Mouse (Mus musculus) kidney, adult 2 months (tissue): ENCODE measurements at regions not wholly inside any gene's neighbourhood (a gene's known extent, or its start where the extent isn't known, plus 50 kb on each side); places are given as distances from the start of the nearest gene placed in this dataset.

ENCODE experiments used
- DNase-seq: peaks from one replicate; pipeline ENCODE4 v3.0.0; 2021
- H3K27ac ChIP-seq: fragments of 200-500 bp; 2 replicates; pipeline ENCODE4 v1.5.1; 2012; ENCODE audit warnings: low read depth, low read length, control low read depth, inconsistent platforms; ENCODE audit not compliant: insufficient read depth
- H3K27me3 ChIP-seq: fragments of 200-500 bp; replicated peaks from 2 replicates; pipeline ENCODE4 v1.6.1; 2012; ENCODE audit warnings: mild to moderate bottlenecking, moderate library complexity, low read length, inconsistent platforms; ENCODE audit not compliant: control insufficient read depth, insufficient read depth
- H3K36me3 ChIP-seq: fragments of 200-500 bp; 2 replicates; pipeline ENCODE4 v1.6.1; 2012; ENCODE audit warnings: mild to moderate bottlenecking, moderate library complexity, low read length, inconsistent platforms; ENCODE audit not compliant: control insufficient read depth, insufficient read depth
- H3K4me1 ChIP-seq: fragments of 200-500 bp; 2 replicates; pipeline ENCODE4 v1.6.1; 2011; ENCODE audit warnings: low read length; ENCODE audit not compliant: control insufficient read depth, insufficient read depth
- H3K4me3 ChIP-seq: fragments of 200-500 bp; 2 replicates; pipeline ENCODE4 v1.5.1; 2011; ENCODE audit warnings: mild to moderate bottlenecking, low read depth, low read length, control low read depth; ENCODE audit not compliant: insufficient read depth
- CTCF ChIP-seq: fragments of 200-500 bp; conservative IDR thresholded peaks from 2 replicates; pipeline ENCODE4 v1.5.1; 2011; ENCODE audit warnings: low read depth, mild to moderate bottlenecking, control low read depth, low read length, moderate library complexity, mixed read lengths; ENCODE audit not compliant: insufficient read depth, insufficient read length
- POLR2A ChIP-seq: fragments of 200-500 bp; IDR thresholded peaks from one replicate; pipeline ENCODE4 v1.6.1; 2011; ENCODE audit warnings: low read depth, low read length, control low read depth
- WGBS: fragments of 180-500 bp; shearing (Covaris S2); methylation state at CpG from one replicate; pipeline ENCODE4 v1.1.7; 2018; 5-methylcytosine and 5-hydroxymethylcytosine counted together

- Histone ChIP-seq H3K36me3 (no peaks in the 10 kb centered on the region), H3K27ac (no peak overlapping the region), H3K4me3 (no peak overlapping the region), H3K27me3 (no peaks in the 10 kb centered on the region), H3K4me1 (no peaks in the 10 kb centered on the region)
- WGBS = 90% methylated on average over 5 of the region's 5 CpGs
- no peak for DNase-seq
- no peak for TF ChIP-seq CTCF
- no peak for TF ChIP-seq POLR2A
Measured at GRCm38 (mm10) chr12:54380322-54380721, 176.7 kb upstream of the Egln3 start.

- 92% methylated on average over 2 of the region's 2 CpGs for WGBS
- no peak overlapping the region for H3K27ac ChIP-seq
- H3K4me3 ChIP-seq = no peak overlapping the region
- no peak for DNase-seq
- no peaks in the 10 kb centered on the region for H3K36me3 ChIP-seq
- H3K27me3 ChIP-seq = no peaks in the 10 kb centered on the region
- TF ChIP-seq POLR2A (no peak), CTCF (no peak)
- no peaks in the 10 kb centered on the region for H3K4me1 ChIP-seq
Measured at GRCm38 (mm10) chr12:54378576-54378975, 174.9 kb upstream of the Egln3 start.

GRCm38 (mm10) chr12:54374060-54374459, 170.4 kb upstream of the Egln3 start:
- no peak for TF ChIP-seq POLR2A
- no peak for TF ChIP-seq CTCF
- Histone ChIP-seq H3K36me3 (no peaks in the 10 kb centered on the region), H3K4me3 (no peak overlapping the region), H3K27me3 (no peaks in the 10 kb centered on the region), H3K4me1 (no peaks in the 10 kb centered on the region), H3K27ac (no peak overlapping the region)
- no peak for DNase-seq
- WGBS = 73% methylated on average over 4 of the region's 4 CpGs

GRCm38 (mm10) chr12:54369217-54369616, 165.6 kb upstream of the Egln3 start:
- no peak for TF ChIP-seq CTCF
- TF ChIP-seq POLR2A = no peak
- no peaks in the 10 kb centered on the region for H3K27me3 ChIP-seq

GRCm38 (mm10) chr12:54364381-54365095, 160.9 kb upstream of the Egln3 start:
- Histone ChIP-seq H3K4me1 (no peaks in the 10 kb centered on the region), H3K27ac (no peak overlapping the region), H3K4me3 (no peak overlapping the region), H3K27me3 (no peaks in the 10 kb centered on the region), H3K36me3 (no peaks in the 10 kb centered on the region)
- 90% methylated on average over 11 of the region's 11 CpGs for WGBS
- no peak for DNase-seq
- TF ChIP-seq CTCF (no peak), POLR2A (no peak)

More at GRCm38 (mm10) chr12:54369217-54369616, 165.6 kb upstream of the Egln3 start:
- no peak overlapping the region for H3K4me3 ChIP-seq
- no peaks in the 10 kb centered on the region for H3K4me1 ChIP-seq
- H3K36me3 ChIP-seq = no peaks in the 10 kb centered on the region
- H3K27ac ChIP-seq = no peak overlapping the region
- whole genome bisulfite sequencing = 61% methylated on average over 5 of the region's 5 CpGs
- no peak for DNase-seq

GRCm38 (mm10) chr12:54361762-54362161, 158.1 kb upstream of the Egln3 start:
- no peak for DNase-seq
- TF ChIP-seq CTCF (no peak), POLR2A (no peak)
- 99% methylated on average over 4 of the region's 4 CpGs for WGBS
- no peak overlapping the region for H3K27ac ChIP-seq
- H3K4me3 ChIP-seq = no peak overlapping the region
- H3K27me3 ChIP-seq = no peaks in the 10 kb centered on the region
- H3K36me3 ChIP-seq = no peaks in the 10 kb centered on the region
- H3K4me1 ChIP-seq = no peaks in the 10 kb centered on the region

GRCm38 (mm10) chr12:54354187-54354586, 150.5 kb upstream of the Egln3 start:
- 39% methylated on average over 6 of the region's 6 CpGs for WGBS
- Histone ChIP-seq H3K36me3 (no peaks in the 10 kb centered on the region), H3K27me3 (no peaks in the 10 kb centered on the region), H3K4me3 (no peak overlapping the region), H3K4me1 (no peaks in the 10 kb centered on the region), H3K27ac (no peak overlapping the region)
- TF ChIP-seq CTCF = no peak
- TF ChIP-seq POLR2A = no peak
- peak; percentile 59 for DNase-seq
